Mouse (Mus musculus) heart, postnatal 4 days (tissue): ENCODE measurements around the gene Dag1. TPM values are rescaled to one million over a fixed set of nuclear protein-coding genes. Genes with fewer than 3 reads are reported as not detected.

Experiments used
- DNase-seq: peaks from one replicate; pipeline ENCODE4 v3.0.0; 2021
- total RNA-seq, 2 experiments: library from RNA; stranded (reverse); gene quantifications; 2 replicates each; pipeline ENCODE4 v1.2.3; 2021

Dag1 gene
- total RNA-seq, 2 experiments from 2014 or later: 307 to 326 TPM

DNA sequence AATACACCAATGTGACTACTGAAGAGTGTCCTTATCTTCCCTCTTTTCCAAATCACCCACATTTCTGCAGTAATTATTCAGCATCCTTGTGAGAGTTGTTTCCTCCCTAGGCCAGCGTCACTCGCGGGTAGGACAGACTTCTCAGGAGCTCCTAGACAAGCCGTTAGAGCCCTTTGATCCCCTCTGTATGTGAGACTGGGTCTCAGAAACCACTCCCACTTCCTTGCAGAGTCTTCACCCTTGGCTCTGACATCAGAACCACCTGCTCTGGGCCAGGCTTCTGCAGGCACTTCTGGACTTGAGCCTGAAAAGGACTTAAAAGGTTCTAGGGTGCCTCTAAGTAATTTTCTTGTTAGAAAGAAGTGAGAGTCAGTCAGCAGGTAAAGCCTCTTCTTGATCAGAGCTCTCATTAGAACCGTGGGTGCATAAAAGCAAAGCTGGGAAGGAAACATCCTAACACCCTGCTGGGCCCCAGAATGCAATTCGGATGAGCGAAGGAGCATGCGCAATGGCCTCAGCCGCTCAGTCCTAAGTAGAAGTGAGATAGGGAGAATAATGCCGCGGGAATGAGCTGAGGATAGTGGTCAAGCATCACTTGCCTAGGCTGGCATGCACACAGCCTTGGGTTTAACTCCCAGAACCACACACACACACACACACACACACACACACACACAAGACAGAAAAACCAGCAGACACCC, 80.8 kb downstream of the Dag1 start:
- no peak for DNase-seq

DNA sequence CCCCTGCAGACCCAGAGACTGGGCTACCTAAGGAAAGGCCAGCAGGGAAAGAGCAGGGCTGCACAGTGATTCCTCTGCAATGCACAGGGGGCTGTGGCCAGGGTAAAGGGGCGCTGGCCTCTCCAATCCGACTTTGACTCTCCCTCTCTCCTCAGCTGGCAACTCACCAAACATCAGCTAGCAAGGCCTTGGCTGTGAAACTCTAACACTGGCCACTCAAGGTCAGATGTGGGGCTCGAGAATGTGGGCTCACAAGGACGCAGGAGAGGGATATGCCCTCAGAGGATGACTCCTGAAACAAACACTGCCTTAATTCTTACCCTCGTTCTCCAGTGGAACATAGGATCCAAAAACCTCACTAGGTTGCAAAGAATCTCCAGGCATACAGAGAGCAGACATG, 85.4 kb downstream of the Dag1 start:
- DNase-seq: no peak

DNA sequence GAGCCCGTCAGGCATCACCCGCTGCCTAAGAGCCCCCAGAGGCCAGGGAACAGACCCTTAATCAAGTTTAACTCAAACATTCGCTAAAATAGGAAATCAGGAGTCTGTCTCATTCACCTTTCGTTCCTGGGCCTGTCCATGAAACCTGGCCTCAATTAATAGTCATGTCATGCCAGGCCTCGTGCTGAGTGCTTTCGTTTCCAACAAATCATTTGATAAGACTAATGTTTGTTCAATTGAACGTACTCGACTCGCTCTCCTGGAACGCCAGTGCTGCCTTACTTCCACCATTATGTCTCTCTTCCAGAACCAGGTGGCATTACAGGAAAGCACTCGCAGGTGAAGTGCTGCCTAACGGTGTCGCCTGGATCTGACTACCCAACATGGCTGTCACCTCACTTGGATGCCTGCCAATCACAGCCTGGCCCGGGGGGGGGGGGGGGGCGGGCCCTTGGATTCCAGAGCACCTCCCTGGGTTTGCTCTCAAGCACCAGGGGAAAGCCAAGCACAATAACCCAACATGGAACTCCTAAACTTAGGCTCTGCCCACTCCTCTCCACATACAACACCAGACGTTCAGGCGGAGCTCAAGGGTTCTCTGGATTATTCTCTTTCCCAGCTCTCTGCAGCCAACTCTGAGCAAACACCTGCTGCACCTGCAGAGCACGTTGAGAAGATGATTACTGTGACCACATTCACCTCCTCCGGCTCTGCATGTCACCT, 88.5 kb downstream of the Dag1 start:
- no peak for DNase-seq

- DNase-seq: no peak
Measured at GRCm38 (mm10) chr9:108172777-108173350, 90.9 kb downstream of the Dag1 start.

DNA sequence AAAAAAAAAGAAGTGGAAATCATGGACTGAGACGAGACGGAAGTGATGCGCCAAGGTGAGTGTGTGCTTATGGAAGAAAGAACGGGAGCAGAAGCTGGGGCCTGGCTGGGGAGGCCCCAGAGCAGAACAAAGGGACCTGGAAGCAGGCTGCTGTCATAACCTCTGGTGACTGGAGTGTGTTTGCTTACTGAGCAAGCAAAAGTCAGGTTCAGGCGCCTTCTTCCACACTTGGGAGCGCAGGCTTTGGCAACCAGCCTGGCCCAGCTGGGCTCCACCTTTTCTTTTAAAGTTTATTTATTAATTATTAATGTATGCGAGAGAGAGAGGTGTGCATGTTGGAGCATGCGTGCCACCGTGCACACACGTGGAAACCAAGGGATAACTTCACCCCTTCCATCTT, 94.0 kb downstream of the Dag1 start:
- no peak for DNase-seq

- DNase-seq: no peak
Measured at GRCm38 (mm10) chr9:108165143-108165542, 98.6 kb downstream of the Dag1 start.

- DNase-seq: no peak
Measured at GRCm38 (mm10) chr9:108163646-108164284, 100.0 kb downstream of the Dag1 start.

- DNase-seq: no peak
Measured at GRCm38 (mm10) chr9:108157891-108158290, 105.9 kb downstream of the Dag1 start.

- DNase-seq: no peak
Measured at GRCm38 (mm10) chr9:108157451-108157850, 106.3 kb downstream of the Dag1 start.

GRCm38 (mm10) chr9:108156786-108157185, 107.0 kb downstream of the Dag1 start:
- no peak for DNase-seq

- DNase-seq: no peak
Measured at GRCm38 (mm10) chr9:108154814-108155213, 108.9 kb downstream of the Dag1 start.

Other genes with a start within 250 kb of the Dag1 start
- gene Gmppb, start 214.7 kb downstream of the Dag1 start, total RNA-seq: 10 to 100 TPM; 14.2 to 17.1 TPM
- 1 to 10 TPM; 2.3 to 2.6 TPM for gene Amigo3, start 210.8 kb downstream of the Dag1 start, total RNA-seq
- not detected for gene Mst1, start 183.5 kb downstream of the Dag1 start, total RNA-seq
- gene Rnf123, start 180.6 kb downstream of the Dag1 start, total RNA-seq: 10 to 100 TPM; 62.6 to 63.4 TPM
- 10 to 100 TPM; 42.2 to 45.1 TPM for gene Apeh, start 169.4 kb downstream of the Dag1 start, total RNA-seq
- gene Bsn, start 73.6 kb downstream of the Dag1 start, total RNA-seq: under 1 TPM; 0.07 to 0.11 TPM
- 10 to 100 TPM; 19.3 to 21.2 TPM for gene Nicn1, start 26.5 kb upstream of the Dag1 start, total RNA-seq
- gene Amt, start 32.9 kb upstream of the Dag1 start, total RNA-seq: 1 to 10 TPM; 3.6 to 6.0 TPM
- 100 to 1,000 TPM; 341 to 348 TPM for gene Rhoa, start 42.2 kb upstream of the Dag1 start, total RNA-seq
- gene Tcta, start 42.2 kb upstream of the Dag1 start, total RNA-seq: 10 to 100 TPM; 15.9 to 19.1 TPM
- gene Gpx1, start 74.9 kb upstream of the Dag1 start, total RNA-seq: 100 to 1,000 TPM; 159 to 185 TPM
- gene Usp4, start 83.9 kb upstream of the Dag1 start, total RNA-seq: 100 to 1,000 TPM; 105 to 108 TPM
- gene 1700102P08Rik, start 128.8 kb upstream of the Dag1 start, total RNA-seq: 1 to 10 TPM in 1 of 2 experiments, under 1 TPM in 1; 0.64 to 1.1 TPM
- under 1 TPM; 0.10 to 0.11 TPM for gene Ccdc36, start 164.5 kb upstream of the Dag1 start, total RNA-seq
- gene BC048562, start 172.5 kb upstream of the Dag1 start, total RNA-seq: not detected
- 10 to 100 TPM; 27.0 to 28.4 TPM for gene Ccdc71, start 196.6 kb upstream of the Dag1 start, total RNA-seq
- 10 to 100 TPM; 43.9 to 45.6 TPM for gene Klhdc8b, start 197.6 kb upstream of the Dag1 start, total RNA-seq
- gene Lamb2, start 215.8 kb upstream of the Dag1 start, total RNA-seq: 100 to 1,000 TPM; 217 to 229 TPM
- gene Usp19, start 226.6 kb upstream of the Dag1 start, total RNA-seq: 100 to 1,000 TPM; 108 to 109 TPM
- 10 to 100 TPM; 75.7 to 83.6 TPM for gene Qars, start 243.7 kb upstream of the Dag1 start, total RNA-seq